Mouse (Mus musculus) embryonic facial prominence, embryonic 14.5 days (tissue): ENCODE measurements around the gene Gne. TPM values are rescaled to one million over a fixed set of nuclear protein-coding genes. Genes with fewer than 3 reads are reported as not detected.

Experiments used
- ATAC-seq: fragments of 200-750 bp; cut with Nextera tagmentation; 2 replicates; pipeline ENCODE4 v1.8.0; 2017; ENCODE audit warnings: low read depth, moderate number of reproducible peaks, moderate TSS enrichment
- DNase-seq: peaks from one replicate; pipeline ENCODE4 v3.0.0-alpha.2; 2015; ENCODE audit warnings: low spot score
- H3K27ac ChIP-seq: fragments of 300-500 bp; sonication (generic); replicated peaks from 2 replicates; pipeline ENCODE4 v1.5.1; 2014; ENCODE audit warnings: low read depth, mild to moderate bottlenecking, low read length, moderate library complexity
- H3K27me3 ChIP-seq: fragments of 300-500 bp; sonication (generic); replicated peaks from 2 replicates; pipeline ENCODE4 v1.6.1; 2014; ENCODE audit warnings: low read length; ENCODE audit not compliant: control insufficient read depth, insufficient read depth
- H3K36me3 ChIP-seq: fragments of 300-500 bp; sonication (generic); 2 replicates; pipeline ENCODE4 v1.6.1; 2014; ENCODE audit warnings: low read length, mixed read lengths; ENCODE audit not compliant: control insufficient read depth, insufficient read depth
- H3K4me1 ChIP-seq: fragments of 300-500 bp; sonication (generic); 2 replicates; pipeline ENCODE4 v1.6.1; 2014; ENCODE audit warnings: antibody characterized with exemption, low read length; ENCODE audit not compliant: control insufficient read depth, insufficient read depth
- H3K4me2 ChIP-seq: fragments of 300-500 bp; sonication (generic); 2 replicates; pipeline ENCODE4 v1.6.1; 2014; ENCODE audit warnings: low read depth, mild to moderate bottlenecking, low read length, moderate library complexity, mixed read lengths
- H3K4me3 ChIP-seq: fragments of 300-500 bp; sonication (generic); 2 replicates; pipeline ENCODE4 v1.5.1; 2014; ENCODE audit warnings: low read depth, mild to moderate bottlenecking, low read length
- H3K9ac ChIP-seq: fragments of 300-500 bp; sonication (generic); 2 replicates; pipeline ENCODE4 v1.6.1; 2014; ENCODE audit warnings: low read depth, mild to moderate bottlenecking, low read length, moderate library complexity, mixed read lengths
- H3K9me3 ChIP-seq: fragments of 300-500 bp; sonication (generic); 2 replicates; pipeline ENCODE4 v1.6.1; 2016; ENCODE audit warnings: low read length; ENCODE audit not compliant: control insufficient read depth
- WGBS: fragments of 180-500 bp; shearing (Covaris S2); extraction: QIAGEN DNeasy Blood & Tissue Kit; methylation state at CpG from one replicate; pipeline ENCODE4 v1.1.7; 2014; 5-methylcytosine and 5-hydroxymethylcytosine counted together
- polyA plus RNA-seq: library from polyadenylated mRNA; unstranded; fragments of >200 nt; fragmentation: Nextera tagmentation; extraction: Ambion mirVana; gene quantifications from 2 replicates; pipeline ENCODE4 v1.2.1, GENCODE M21; 2014

Gene Gne
- polyA plus RNA-seq, 1 experiment from 2014 or later, result 29.0 TPM

DNA sequence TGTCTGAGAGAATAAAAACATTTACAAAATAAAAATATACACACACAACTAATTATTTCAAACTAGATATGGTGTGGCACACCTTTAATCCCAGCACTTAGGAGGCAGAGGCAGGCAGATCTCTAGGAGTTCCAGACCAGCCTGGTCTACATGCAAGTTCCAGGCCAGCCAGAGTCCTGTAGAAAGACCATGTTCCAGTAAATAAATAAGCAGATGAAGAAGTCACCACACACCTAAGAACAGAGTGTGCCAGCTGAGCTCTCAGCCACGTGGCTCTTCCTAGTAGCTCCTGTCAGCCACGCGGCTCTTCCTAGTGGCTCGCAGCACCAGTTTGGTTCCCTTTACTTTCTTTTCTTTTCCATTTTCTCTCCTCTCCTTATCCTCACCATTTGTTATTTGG, 14.6 kb downstream of the Gne start:
- DNase-seq, result no peak
- WGBS, result 95% methylated on average over 4 of the region's 4 CpGs
- Histone ChIP-seq H3K4me3 (no peak overlapping the region), H3K27ac (no peak overlapping the region), H3K4me2 (no peak overlapping the region), H3K9me3 (no peaks in the 10 kb centered on the region), H3K27me3 (no peaks in the 10 kb centered on the region), H3K9ac (no peak overlapping the region), H3K4me1 (peaks cover 14% of the 10 kb centered on the region; the same call in 1 of the 2 replicates), H3K36me3 (no peaks in the 10 kb centered on the region)
- ATAC-seq, result no peak

DNA sequence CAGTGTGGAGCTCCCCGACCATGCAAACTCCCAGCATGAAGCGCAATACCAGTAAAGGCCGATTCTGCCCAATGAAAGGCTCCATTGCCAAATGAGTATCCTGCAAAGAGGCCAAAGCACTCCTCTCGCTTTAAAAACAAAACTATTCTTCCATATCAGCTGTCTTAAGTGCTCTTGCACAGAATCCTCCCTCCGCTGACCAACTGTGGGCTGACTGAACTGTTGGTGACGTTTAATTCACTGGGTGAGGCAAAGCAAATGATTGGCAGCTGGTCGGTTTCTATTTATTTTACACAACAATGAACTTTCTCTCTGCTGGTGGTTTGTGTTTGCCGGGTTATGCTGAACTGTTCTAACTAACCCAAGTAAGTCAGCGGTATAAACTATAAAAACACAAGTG, 15.2 kb downstream of the Gne start:
- Histone ChIP-seq H3K4me3 (no peak overlapping the region), H3K27ac (no peak overlapping the region), H3K9me3 (no peaks in the 10 kb centered on the region), H3K4me2 (no peak overlapping the region), H3K27me3 (no peaks in the 10 kb centered on the region), H3K9ac (no peak overlapping the region), H3K4me1 (peaks cover 14% of the 10 kb centered on the region; the same call in 1 of the 2 replicates), H3K36me3 (no peaks in the 10 kb centered on the region)
- ATAC-seq (no peak), DNase-seq (peak; percentile 17)
- WGBS, result 50% methylated on average over 9 of the region's 9 CpGs

DNA sequence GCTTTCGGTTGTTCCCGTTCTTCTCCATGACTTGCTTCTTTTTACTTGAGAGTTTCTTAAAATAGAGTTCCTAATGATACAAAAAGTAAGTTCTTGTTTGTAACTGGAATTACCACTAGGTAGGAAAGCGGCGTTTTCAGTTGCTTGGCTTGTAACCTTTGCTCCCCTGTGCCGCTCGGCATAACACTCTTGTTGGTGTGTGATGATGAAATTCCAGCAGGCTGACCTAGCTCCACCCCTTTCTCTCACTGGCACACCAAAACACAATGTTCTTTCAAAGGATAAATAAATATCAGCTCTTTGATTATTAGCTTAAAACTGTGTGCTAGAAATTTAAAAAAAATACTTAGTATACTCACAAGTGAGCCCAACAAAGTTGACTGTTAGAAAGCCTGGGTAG, 17.1 kb downstream of the Gne start:
- ATAC-seq, result no peak

DNA sequence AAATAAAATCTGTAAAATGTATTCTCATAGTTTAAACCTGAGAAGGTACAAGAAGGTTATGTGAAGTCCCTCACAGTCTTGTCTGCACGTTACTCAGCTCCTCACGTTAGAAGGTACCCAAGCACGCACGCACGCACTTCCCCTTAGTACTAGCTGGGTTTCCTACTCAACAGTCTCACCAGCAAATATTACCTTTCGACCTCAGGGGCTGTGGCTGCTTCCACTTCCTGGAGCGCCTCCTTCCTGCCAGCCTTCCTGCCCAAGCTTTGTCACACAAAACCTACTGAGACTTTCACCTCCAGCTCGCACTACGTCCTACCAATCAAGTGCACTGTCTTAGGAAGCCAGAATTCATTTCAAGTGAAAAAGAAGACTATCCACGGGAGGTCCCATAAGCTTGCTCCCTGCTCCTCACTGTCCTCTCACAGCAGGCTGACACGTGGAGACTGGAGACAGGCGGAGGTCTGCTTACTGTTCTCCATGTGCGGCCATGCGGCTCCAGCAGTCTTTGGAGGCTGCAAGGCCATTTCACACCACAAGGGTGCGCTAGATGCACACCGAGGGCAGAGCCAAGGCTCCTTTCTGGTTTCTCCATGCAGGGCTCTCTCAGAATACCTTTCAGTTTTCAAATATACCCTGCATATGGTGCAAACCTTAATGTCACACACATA, 18.5 kb downstream of the Gne start:
- 30% methylated on average over 16 of the region's 16 CpGs for WGBS
- Histone ChIP-seq H3K9ac (0 out of 2 replicates have a peak overlapping the region, but pooled peaks have one; percentile 44), H3K4me2 (peak overlapping the region; percentile 43), H3K27ac (no peak overlapping the region), H3K36me3 (no peaks in the 10 kb centered on the region), H3K4me3 (peak overlapping the region; percentile 1; the same call in 1 of the 2 replicates), H3K9me3 (no peaks in the 10 kb centered on the region), H3K27me3 (no peaks in the 10 kb centered on the region), H3K4me1 (peaks cover 8% of the 10 kb centered on the region; the same call in 1 of the 2 replicates)
- peak; percentile 86 for DNase-seq
- ATAC-seq, result peak; percentile 91

More for the DNA sequence above, 17.1 kb downstream of the Gne start:
- no peak for DNase-seq
- Histone ChIP-seq H3K4me2 (no peak overlapping the region), H3K4me3 (no peak overlapping the region), H3K36me3 (no peaks in the 10 kb centered on the region), H3K27ac (no peak overlapping the region), H3K27me3 (no peaks in the 10 kb centered on the region), H3K9me3 (no peaks in the 10 kb centered on the region), H3K9ac (no peak overlapping the region), H3K4me1 (peaks cover 14% of the 10 kb centered on the region; the same call in 1 of the 2 replicates)
- WGBS, result 82% methylated on average over 6 of the region's 6 CpGs

DNA sequence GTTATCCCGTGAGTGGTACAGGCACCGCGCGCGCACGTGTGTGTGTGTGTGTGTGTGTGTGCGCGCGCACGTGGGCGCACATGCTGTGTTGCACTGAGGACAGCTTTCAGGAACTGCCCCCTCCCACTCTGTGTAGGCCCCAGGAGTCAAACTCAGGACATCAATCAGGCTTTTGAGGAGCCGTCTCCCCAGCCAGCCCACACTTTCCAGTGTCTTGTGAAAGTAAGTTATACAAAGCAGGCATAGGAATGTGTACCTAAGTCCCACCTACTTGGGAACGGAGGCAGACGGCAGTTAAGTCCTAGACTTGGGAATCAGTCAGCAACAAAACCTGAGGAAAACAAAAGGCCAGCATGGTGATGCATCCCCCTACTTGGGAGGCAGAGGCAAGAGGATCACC, 21.2 kb downstream of the Gne start:
- H3K27ac ChIP-seq, result no peak overlapping the region
- H3K9ac ChIP-seq, result no peak overlapping the region
- 0 out of 2 replicates have a peak, but pooled peaks cover 4% of the 10 kb centered on the region for H3K4me1 ChIP-seq
- no peak overlapping the region for H3K4me3 ChIP-seq
- H3K36me3 ChIP-seq, result no peaks in the 10 kb centered on the region
- DNase-seq (no peak), ATAC-seq (no peak)
- H3K9me3 ChIP-seq, result no peaks in the 10 kb centered on the region
- no peaks in the 10 kb centered on the region for H3K27me3 ChIP-seq
- H3K4me2 ChIP-seq, result no peak overlapping the region
- 92% methylated on average over 14 of the region's 14 CpGs for WGBS

DNA sequence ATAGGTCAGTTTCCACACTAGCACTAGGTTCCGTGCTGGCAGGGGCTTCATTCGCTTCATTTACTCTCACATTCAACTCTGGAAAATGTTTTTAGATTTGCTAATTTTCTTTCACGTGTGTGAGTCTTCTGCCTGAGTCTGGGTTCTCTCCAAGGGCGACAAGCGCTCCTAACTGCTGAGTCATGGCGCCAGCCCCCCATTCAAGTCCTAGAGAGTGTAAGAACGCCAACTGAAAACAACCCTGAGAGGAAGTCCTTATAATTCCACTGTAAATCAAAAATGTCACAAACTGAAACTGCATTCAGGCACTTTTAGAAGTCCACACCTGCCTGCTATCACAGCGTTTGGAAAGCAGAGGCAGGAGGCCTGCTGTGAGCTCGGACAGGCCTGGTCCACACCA, 21.9 kb downstream of the Gne start:
- DNase-seq (no peak), ATAC-seq (no peak)
- H3K4me3 ChIP-seq, result no peak overlapping the region
- WGBS, result 72% methylated on average over 9 of the region's 9 CpGs
- H3K27me3 ChIP-seq, result no peaks in the 10 kb centered on the region
- H3K9ac ChIP-seq, result no peak overlapping the region
- 0 out of 2 replicates have a peak, but pooled peaks cover 4% of the 10 kb centered on the region for H3K4me1 ChIP-seq
- 0 out of 2 replicates have a peak, but pooled peaks cover 2% of the 10 kb centered on the region for H3K36me3 ChIP-seq
- no peak overlapping the region for H3K27ac ChIP-seq
- no peak overlapping the region for H3K4me2 ChIP-seq
- H3K9me3 ChIP-seq, result no peaks in the 10 kb centered on the region

DNA sequence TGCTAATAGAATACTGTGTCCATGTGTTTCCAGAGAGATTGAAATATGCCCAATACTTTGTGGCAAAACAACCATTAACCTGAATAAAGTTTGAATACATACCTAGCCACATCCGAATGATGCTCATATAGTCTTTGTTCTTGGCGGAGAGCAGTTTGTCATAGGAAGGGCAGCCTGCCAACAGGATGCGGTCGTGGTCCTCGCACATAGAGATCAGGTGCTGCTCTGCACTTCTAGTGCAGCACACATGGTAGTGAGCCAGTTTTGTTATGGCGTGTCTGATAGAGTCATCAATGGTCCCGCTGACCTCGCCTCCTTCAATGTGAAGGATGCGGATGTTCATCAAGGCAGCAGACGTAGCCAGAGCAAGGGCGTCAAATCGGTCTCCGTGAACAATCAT, 24.3 kb downstream of the Gne start:
- no peak overlapping the region for H3K9ac ChIP-seq
- H3K4me1 ChIP-seq, result no peaks in the 10 kb centered on the region
- WGBS, result 91% methylated on average over 13 of the region's 13 CpGs
- H3K27me3 ChIP-seq, result no peaks in the 10 kb centered on the region
- ATAC-seq (no peak), DNase-seq (no peak)
- no peak overlapping the region for H3K4me3 ChIP-seq
- 0 out of 2 replicates have a peak, but pooled peaks cover 9% of the 10 kb centered on the region for H3K36me3 ChIP-seq
- H3K9me3 ChIP-seq, result no peaks in the 10 kb centered on the region
- no peak overlapping the region for H3K27ac ChIP-seq
- H3K4me2 ChIP-seq, result no peak overlapping the region

DNA sequence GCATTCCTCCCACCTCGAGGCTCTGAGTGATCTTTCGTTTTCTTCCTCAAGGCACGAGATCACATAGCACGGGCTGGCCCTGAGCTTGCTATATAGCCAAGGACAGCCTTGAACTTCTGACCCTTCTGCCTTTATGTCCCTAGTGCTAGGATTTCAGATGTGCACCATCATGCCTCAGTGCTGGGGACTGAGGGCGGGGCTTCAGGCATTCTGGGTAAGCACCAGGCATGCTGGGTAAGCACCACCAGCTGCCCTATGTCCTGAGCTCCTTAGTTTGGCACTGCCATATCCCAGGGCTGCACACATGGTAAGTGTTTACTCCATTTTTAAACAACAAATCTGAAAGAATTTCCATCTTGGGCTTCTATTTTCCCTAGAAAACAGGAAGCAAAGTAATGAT, 34.2 kb downstream of the Gne start:
- no peak overlapping the region for H3K27ac ChIP-seq
- DNase-seq (no peak), ATAC-seq (no peak)
- peaks cover 17% of the 10 kb centered on the region for H3K36me3 ChIP-seq
- H3K4me3 ChIP-seq, result no peak overlapping the region
- no peaks in the 10 kb centered on the region for H3K27me3 ChIP-seq
- no peak overlapping the region for H3K9ac ChIP-seq
- whole genome bisulfite sequencing, result 73% methylated on average over 5 of the region's 5 CpGs
- no peak overlapping the region for H3K4me2 ChIP-seq
- H3K9me3 ChIP-seq, result no peaks in the 10 kb centered on the region
- no peaks in the 10 kb centered on the region for H3K4me1 ChIP-seq

DNA sequence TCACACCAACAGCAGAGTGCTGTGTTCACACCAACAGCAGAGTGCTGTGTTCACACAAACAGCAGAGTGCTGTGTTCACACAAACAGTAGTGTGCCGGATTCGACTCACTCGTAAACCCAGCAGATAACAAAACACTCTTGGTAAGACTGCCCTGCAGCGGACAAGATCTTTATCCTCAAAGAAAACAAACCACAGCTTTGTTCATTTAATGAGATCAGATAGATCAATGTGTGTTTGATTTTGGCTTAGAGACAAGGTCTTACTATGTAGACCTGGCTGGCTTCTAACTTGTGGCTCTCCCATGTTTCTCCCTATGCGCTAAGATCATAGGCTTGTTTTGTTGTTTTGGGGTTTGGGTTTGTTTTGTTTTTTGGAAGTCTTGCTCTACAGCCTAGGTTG, 37.9 kb downstream of the Gne start:
- Histone ChIP-seq H3K27ac (no peak overlapping the region), H3K4me1 (no peaks in the 10 kb centered on the region), H3K27me3 (no peaks in the 10 kb centered on the region), H3K36me3 (peaks cover 24% of the 10 kb centered on the region), H3K4me2 (no peak overlapping the region), H3K9ac (no peak overlapping the region), H3K4me3 (no peak overlapping the region), H3K9me3 (no peaks in the 10 kb centered on the region)
- no peak for DNase-seq
- ATAC-seq, result no peak
- WGBS, result 66% methylated on average over 5 of the region's 5 CpGs
